Mouse (Mus musculus): ENCODE measurements at regions not wholly inside any gene's neighbourhood (a gene's known extent, or its start where the extent isn't known, plus 50 kb on each side); places are given as distances from the start of the nearest gene placed in this dataset.

DNA sequence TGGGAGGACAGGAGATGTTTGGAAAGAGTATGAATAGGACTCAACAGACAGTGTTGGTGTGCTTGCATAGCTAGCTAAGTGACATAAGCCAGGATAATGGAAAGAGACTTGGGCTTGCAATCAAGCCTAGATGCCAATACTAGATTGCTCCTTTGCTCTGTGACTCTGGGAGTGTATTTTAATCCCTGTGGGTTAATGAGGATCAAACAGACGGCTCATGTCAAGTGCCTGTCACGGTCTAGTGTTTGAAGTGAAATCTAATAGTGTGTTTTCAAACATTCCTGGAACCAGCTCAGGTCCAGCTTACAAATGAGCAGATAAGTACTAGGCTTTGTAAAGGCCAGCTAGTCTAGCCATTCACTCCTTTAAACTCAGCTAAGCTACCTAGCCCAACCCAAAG, 64.1 kb upstream of the Ranbp3l start:
- ATAC-seq (replicated peaks; ENCODE audit: low read depth, poor library complexity, severe bottlenecking) = no peak

DNA sequence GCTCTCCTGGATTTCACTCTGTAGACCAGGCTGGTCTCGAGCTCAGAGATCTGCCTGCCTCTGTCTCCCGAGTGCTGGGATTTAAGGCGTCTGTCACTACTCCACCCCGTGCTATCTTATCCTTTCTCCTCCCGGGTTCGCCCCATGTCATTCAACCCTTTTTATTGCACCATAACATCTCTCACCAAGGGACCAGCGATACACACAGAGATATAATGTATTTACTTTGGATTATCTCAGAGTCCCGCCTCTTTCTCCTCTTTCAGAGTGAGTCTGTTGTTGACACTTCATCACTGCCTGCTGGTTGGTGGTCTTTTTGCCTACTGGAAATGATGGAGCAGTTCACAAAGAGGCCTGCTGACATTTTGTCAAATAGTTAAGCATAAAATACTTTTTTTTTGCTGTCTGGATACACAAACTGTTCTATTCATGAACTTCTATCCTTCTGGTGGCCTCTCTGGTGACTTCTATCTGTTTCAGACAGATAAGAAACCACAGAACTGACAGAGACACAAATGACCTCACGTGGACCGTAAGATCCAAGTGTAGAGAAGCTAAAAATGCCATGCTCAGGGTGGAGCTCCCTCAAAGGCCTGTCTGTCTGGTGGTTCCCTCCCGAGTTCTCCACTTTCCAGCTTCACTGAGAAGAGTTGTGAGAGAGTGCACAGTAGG, 70.1 kb upstream of the Ranbp3l start:
- ATAC-seq (replicated peaks; ENCODE audit: low read depth, poor library complexity, severe bottlenecking) = peak; percentile 45; the same call in 1 of the 2 replicates

DNA sequence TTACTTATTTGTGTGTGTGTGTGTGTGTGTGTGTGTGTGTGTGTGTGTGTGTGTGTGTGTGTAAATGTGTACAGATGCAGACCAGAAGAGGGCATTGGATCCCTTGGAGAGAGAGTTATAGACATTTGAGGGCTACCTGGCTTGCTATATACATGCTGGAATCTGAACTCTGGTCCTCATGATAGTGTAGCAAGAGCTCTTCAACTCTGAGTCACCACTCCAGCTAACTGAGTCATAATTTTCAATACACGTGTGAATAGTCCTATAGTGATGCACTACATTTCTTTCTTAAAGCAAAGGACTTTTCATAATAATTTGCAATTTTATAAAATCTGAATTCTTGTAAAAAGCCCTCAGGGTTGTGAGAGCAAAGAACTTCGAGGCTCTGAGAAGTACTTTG, 70.9 kb upstream of the Ranbp3l start:
- no peak for ATAC-seq (replicated peaks; ENCODE audit: low read depth, poor library complexity, severe bottlenecking)

DNA sequence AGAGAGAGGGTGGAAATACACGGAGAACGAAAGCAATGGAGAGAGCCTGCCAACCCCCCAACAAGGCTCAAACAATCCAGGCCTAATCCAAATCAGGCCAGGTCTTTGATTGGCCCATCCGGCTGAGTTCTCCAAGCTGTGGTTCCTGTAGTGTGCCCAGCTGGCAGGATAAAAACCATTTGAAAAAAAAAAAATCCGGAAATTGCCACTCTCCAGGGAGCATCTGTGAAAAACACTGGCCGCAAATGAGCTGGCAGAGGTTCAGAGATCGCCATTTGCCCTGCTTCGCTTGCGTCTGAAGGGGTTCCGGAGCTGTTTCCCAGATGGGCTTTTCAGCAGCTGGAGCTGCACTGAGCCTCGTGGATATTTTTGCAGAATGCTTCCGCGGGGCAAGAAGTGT, 71.4 kb upstream of the Ranbp3l start:
- no peak for ATAC-seq (replicated peaks; ENCODE audit: low read depth, poor library complexity, severe bottlenecking)

DNA sequence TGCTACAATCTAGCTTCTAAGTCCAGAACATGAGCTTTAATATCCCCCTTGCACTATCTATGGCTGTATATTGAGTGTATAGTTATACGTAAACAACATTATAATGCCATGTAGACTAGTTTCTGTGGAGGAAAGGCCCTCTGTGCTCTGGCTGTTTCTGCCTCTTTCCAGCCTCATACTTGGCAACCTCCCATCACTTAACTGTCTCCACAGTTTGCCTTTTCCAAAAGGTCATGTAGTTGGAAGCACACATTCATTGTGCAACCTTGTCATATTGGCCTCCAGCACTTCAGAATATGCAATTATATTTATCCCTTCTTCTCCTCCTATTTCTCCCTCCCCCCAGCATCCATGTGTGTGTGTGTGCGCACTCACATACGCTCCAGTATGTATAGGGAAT, 82.2 kb upstream of the Ranbp3l start:
- no peak for ATAC-seq (replicated peaks; ENCODE audit: low read depth, poor library complexity, severe bottlenecking)

DNA sequence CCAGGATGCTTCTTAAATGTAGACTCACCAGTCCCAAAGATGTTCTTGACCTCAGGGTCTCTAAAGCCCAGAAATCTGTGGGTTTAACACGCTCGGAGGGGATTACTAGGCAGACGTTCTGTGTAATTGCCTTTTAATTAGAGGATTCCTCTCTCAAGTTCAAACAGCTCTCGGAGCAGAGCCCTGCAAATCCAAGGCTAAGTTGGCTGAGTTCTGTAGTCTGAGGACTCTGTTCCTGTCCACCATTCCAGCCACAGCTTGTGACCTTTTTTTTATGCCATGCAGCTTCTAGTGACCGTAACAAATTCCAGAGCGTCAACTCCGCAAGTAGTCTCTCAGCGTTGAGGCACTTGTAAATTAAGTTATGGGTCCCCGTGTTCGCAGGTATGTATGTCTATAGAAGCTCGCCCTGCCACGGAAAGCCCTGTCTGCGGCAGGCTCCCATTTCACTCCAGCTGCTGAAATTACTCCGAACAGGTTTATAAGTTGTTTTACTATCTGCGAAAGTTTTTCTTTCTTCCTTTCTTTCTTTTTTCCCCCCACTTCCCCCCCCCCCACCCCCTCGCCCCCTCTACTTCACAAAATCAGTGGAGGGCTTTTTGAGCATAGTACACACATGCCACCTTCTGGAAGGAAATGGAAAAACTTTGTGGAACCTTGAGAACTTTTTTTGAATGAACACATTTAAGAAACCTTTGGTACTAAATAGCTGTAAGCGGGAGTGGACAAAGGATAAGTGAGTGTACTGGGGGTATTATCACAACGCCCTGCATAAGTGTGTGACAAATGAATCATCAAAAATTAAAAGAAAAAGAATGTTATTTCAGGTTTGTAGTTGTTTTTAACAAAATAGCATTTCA, 82.9 kb upstream of the Ranbp3l start:
- no peak for ATAC-seq (replicated peaks; ENCODE audit: low read depth, poor library complexity, severe bottlenecking)

DNA sequence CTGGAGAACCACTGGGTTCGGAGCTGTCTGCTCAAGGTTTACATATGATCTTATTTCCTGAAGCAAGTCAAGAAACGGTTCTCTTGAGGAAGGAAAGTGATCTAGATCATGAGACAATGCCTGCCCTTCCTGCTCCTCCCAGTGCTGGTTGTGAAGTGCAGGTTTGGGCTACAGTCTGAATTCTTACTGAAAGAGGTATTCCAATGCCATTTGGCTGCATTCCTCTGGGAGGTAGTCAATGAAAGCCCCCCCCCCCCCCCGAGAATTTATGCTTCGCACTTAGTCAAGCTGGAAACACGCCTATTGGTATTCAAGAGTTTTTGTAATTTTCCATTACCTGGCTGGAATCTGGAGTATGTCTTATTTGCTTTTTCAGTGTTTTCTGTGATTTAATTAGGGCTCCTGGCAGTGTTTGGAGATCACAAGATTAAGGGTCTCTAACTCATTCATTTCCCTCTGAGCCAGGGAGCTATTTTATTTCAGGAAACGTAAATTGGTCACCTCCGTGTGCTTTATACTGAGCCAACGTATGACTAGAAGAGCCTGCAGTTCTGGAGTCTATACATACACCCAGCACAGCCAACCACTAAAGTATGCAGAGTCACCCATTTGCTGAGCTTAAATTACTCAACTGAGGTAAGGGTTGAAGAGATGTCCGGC, 84.7 kb upstream of the Ranbp3l start:
- ATAC-seq (replicated peaks; ENCODE audit: low read depth, poor library complexity, severe bottlenecking) = no peak

DNA sequence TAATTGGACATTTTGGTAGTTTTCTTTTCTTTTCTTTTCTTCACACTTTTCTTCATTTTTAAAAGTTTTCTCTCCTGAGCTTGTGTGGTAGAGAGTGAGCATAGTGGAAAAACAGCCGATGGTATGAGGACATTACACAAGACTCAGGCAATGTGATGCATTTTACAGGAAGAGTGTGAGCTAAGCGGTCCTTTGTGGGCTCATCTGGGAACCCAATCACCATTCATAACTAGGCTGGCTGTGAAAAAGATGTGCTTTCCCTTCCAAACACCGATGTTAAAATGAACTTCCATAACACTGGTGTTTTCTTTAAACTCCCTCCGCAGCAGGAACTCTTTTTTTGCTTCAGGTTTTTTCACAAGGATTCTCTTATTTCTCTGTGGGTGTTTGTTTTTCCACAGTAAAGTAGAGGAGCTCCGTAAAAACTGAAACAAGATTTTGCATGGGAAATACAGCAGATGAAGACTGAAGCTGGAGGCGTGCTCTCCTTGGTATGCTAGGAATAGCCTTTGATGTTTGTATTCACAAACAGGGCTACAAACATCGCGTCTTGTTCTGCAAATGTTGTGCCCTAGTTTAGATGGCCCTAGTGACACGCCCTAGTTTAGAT, 92.8 kb upstream of the Ranbp3l start:
- no peak for ATAC-seq (replicated peaks; ENCODE audit: low read depth, poor library complexity, severe bottlenecking)

DNA sequence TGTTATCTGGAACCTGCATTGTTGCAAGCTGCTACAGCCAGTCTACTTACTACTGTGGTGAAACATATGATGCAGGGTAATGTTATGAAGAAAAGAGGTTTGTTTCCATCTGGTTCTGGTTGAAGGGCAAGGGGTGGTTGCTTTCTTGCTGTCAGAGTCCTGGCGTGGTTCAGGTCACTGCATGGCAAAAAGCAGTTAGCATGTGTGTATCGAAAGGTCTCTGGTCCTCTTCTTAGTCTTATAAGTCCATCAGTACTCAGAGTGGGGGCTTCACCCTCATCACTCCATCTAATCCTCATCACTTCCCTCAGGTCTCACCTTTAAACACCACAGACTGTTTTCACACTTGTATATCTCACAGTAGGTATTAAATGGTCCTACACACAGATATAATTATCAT, 99.7 kb upstream of the Ranbp3l start:
- ATAC-seq (replicated peaks; ENCODE audit: low read depth, poor library complexity, severe bottlenecking) = no peak

DNA sequence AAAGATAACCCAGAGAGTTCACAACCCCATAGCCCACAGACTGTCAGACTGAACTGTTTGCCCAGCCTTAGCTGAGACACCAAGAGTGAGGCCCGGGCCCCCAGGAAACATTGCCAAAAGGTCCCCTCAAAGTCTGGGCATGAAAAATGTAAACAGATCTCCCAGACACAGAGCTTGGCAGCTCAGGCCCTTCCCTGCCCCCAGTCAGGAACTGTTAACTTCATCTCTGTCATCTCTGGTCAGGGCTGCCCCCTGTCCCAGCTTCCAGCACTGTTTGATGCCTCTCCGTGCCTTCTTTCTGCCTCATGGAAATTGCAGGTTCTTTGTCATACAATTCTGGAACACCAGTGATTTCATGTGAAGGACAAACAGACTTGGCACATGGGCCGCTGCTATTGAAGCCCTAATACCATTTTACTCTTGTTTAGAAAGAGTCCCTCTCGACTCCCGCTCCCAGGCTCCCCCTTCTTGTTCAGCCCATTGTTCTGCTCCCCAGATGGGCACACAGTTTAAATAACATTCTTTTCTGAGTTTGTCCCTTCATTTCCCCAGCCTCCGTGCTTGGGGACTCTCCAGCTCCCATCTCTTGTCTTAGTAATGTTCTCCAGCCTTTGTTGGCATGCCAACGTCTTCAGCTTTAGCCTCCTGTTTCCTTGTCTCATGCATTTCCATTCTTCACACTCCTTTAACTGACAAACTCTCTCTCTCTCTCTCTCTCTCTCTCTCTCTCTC, 100.4 kb upstream of the Ranbp3l start:
- ATAC-seq (replicated peaks; ENCODE audit: low read depth, poor library complexity, severe bottlenecking) = no peak

DNA sequence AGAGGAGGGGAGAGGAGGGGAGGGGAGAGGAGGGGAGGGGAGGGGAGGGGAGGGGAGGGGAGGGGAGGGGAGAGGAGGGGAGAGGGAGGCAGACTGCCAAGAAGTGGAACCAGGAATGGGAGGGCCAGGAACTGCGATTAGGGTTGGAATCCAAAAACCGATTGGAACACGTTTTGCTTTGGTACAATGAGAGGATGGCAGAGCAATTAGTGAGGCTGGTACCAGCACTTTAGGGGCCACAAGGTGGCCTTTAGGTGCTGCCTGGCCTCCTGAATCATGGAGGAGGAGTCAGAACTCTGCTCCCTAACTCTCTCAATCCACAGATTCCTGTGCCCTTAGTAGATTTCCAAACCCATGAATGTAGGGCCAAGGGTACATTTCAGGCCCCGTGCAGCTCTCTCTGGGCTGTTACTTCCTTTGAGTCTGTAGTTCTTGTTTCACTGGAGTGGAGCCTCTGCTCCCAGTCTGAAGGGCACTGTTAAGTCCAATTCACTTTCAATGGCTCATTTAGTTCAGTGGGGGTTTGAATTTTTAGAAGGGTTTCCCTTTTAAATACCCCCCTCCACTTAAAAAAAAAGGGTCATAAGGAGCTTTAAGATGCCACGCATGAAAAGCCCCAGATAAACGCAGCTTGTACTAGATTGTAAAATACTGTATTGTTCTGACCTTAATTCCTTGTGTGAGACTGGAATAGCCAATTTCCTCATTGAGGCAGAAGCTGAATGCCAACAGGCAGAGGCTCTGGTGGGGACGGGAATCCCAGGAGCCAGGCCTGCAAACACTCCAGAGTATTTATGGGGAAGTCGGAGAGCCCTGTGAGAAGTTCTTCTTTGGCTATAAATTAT, 102.4 kb upstream of the Ranbp3l start:
- no peak for ATAC-seq (replicated peaks; ENCODE audit: low read depth, poor library complexity, severe bottlenecking)

DNA sequence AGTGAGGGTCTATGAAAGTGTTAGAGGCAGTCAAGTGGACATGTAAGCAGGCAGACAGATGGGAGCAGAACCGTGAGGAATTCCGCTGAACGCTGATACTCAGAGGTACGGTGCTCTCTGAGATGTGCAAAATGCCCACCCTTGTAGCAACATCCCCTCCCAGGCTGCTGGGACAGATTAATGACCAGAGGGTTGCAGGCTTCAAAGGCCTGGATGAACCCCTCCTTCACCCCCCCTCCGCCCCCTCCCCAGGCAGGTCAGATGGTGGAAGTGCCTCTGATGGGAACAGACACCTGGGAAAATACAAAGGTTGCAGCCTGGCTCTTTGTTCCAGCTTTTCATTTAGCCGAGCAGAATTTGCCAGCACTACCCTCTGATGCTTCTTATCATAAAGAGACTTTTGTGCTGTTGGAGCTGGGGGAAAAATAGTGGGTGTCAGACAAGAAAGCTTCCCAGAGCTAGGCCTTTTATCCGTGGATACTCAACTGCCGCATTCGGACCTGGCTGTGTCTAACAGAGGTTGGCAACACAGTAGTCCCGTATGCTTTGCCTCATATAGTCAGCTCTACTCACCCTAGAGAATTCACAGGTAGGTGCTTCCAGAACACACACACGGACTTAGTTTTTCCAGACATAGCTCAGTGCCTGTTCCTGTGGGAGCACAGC, 111.2 kb upstream of the Ranbp3l start:
- ATAC-seq (replicated peaks; ENCODE audit: low read depth, poor library complexity, severe bottlenecking) = no peak

DNA sequence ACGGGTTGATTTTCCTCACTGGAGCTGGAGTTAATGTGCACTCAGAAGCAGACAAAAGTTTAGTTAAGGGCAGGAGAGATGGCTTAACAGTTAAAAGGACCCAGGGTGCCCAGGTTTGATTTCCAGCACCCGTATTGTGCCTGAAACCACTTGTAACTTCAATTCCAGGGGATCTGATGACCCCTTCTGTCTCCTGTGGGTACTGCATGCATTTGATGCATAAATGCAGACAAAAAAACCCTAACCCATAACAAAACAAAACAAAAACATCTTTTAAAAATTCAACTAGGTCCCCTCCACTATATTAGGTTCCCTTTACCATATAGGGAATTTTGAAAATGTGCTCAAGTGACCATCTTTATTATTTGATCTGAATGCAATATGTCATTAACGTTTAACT, 112.2 kb upstream of the Ranbp3l start:
- ATAC-seq (replicated peaks; ENCODE audit: low read depth, poor library complexity, severe bottlenecking) = no peak

DNA sequence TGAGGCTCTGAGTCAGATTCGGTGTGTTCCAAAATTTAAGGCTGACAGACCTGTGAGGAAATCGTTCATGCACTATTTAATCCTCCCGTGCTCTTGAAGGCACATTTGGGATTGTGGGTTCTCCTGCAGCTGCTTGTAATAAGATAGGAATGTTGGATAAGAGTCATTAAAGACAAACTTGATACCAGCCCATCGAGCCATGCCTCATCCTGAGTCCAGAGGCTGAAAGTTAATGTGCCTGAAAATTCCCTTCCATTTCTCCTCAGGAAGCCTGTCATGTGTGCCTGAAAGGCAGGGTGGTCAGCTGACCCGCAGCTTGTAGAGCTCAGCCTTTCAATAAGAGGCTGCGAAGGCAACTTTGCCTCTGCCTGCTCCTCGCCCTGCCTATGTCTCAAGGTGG, 113.4 kb upstream of the Ranbp3l start:
- no peak for ATAC-seq (replicated peaks; ENCODE audit: low read depth, poor library complexity, severe bottlenecking)

DNA sequence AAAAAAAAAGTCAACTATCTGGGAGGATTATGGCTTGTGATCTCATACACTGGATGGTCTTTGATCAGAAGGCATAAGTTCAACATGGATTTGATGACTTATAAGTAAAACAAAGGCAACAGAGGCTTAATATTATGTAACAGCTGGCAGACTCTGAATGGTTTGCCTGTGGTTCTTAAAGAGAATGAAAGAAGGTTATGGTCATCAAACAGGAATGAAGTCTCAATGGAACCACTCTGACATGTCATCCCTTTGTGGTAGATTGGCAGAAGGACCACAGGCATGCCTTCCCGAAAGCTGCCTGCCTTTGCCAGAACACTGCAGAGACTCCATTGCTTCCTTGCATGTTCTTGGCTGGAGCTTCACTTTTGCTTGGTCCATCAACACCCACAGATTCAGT, 116.8 kb upstream of the Ranbp3l start:
- no peak for ATAC-seq (replicated peaks; ENCODE audit: low read depth, poor library complexity, severe bottlenecking)

DNA sequence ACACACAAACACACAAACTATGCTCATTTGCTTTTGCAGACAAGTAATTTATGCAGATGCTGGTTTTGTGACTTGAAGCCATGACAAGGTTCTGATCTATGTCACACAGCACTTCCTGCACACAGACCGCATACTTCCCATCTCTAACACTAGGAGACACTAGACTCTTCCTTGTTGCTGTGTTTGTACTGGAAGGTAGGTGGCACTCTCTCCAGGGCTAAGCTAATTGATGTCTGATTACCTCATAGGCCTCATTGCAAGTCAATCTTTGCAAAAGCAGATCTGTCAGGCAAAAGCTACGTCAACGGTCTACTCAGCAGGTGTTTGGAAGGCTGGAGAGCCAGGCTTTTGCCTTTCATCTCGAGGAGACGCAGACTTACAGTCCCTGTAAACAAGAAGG, 118.3 kb upstream of the Ranbp3l start:
- peak; percentile 54; the same call in 1 of the 2 replicates for ATAC-seq (replicated peaks; ENCODE audit: low read depth, poor library complexity, severe bottlenecking)

DNA sequence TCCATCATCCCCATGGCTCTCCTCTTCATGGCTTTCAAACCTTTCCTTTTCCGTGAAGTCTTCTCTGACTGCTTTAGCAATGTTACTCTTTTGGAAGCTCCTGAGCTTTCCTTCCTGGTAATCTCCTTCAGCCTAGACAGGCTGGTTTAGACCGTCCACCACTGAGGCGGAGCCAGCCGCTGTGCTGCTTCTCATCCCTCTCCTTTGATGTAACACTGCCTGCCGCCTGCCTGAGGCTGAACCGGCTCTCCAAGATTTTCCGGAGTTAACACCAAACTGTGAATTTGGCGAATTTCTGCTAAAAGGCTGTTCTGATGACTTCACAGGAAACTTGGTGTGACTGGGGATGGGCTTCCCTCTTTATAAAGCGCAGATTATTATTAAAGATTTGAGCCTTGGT, 125.6 kb upstream of the Ranbp3l start:
- ATAC-seq (replicated peaks; ENCODE audit: low read depth, poor library complexity, severe bottlenecking) = no peak

DNA sequence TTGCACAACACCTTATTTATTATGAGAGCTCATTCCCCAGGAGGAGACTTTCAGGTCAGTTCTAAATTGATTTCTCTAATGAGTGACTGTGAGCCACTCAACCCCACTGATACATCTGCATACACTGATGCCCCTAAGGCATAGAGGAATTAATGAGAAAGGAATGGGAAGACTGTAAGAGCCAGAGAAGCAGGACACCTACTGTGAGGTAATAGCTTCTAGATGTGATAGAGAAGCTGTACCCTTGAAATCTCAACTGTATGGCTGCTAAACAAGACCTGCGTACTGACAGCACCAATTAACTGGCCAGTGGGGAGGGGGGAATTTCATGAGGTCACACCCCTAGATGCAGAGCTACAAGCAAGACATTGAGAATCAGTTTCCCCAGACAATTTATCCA, 128.3 kb upstream of the Ranbp3l start:
- no peak for ATAC-seq (replicated peaks; ENCODE audit: low read depth, poor library complexity, severe bottlenecking)

DNA sequence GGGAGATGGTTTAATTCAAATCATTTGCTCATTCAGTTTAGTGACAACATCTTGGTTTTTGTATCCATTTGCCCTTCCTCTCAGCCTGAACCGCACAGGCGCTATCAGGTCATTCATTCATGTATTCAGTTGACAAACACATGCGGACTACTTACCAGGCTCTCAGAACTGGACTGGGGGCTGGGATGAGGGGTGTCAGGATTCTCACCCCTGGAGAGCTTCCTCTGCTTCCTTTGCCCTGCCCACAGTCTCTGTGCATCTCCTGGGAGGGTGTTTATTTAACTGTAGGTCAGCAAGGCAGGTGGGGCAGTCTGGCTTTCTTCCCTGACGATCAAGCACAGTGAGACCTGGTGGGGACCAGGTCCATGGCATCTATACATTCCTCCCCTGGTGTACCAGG, 123.6 kb upstream of the Slc1a3 start:
- ATAC-seq (replicated peaks; ENCODE audit: low read depth, poor library complexity, severe bottlenecking) = no peak

All from common myeloid progenitor, adult 5-6 weeks (primary cell).